Mouse (Mus musculus): ENCODE data around the gene Epsti1. TPM values are rescaled to one million over a fixed set of nuclear protein-coding genes. Genes with fewer than 3 reads are reported as not detected.

Gene Epsti1
- total and polyA plus RNA-seq, 2 experiments from 2014 or later = 0.19 to 0.46 TPM

DNA sequence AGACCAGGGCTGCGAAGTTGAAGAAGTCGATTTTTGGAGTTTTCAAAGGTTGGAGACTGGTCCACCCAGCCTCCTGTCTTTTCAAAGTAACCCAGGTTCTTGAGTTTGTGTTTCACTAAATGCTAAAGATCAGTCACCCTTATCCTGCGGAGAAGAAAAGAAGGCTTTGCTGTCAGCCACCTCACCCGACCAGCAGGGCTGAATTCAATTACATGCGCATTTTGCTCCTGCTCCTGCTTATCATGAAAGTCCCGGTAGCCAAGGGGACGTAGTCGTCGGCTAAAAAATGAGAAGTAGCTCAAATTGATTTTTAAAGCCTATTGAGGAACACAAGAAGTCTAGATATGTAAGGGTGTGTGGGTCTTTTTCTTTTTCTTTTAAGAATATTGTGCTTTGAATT is 38.2 kb downstream of the Epsti1 start:
- H3K27ac ChIP-seq (ENCODE audit: low read depth) = no peak overlapping the region
- WGBS = 57% methylated on average over 9 of the region's 9 CpGs
- no peaks in the 10 kb centered on the region for H3K4me1 ChIP-seq (ENCODE audit: control insufficient read depth, insufficient read depth)
- H3K9ac ChIP-seq (replicated peaks; ENCODE audit: low read depth, low read length) = no peak overlapping the region
- ATAC-seq (ENCODE audit: insufficient read depth, low read depth) (no peak), DNase-seq (ENCODE audit: low spot score) (no peak)
- H3K4me2 ChIP-seq (ENCODE audit: low read depth, low read length) = no peak overlapping the region
- H3K36me3 ChIP-seq (replicated peaks; ENCODE audit: control insufficient read depth, insufficient read depth, low read length) = no peaks in the 10 kb centered on the region
- TF ChIP-seq CTCF (IDR thresholded peaks at IDR 0.05; ENCODE audit: low read depth) (no peak), EP300 (IDR thresholded peaks at IDR 0.05; ENCODE audit: low read depth) (no peak)
- no peaks in the 10 kb centered on the region for H3K27me3 ChIP-seq (ENCODE audit: control insufficient read depth, insufficient read depth, low read length)
- 0 out of 2 replicates have a peak, but pooled peaks cover 2% of the 10 kb centered on the region for H3K9me3 ChIP-seq (replicated peaks; ENCODE audit: control insufficient read depth, low read length)
- H3K4me3 ChIP-seq (ENCODE audit: low read depth, low read length) = no peak overlapping the region

DNA sequence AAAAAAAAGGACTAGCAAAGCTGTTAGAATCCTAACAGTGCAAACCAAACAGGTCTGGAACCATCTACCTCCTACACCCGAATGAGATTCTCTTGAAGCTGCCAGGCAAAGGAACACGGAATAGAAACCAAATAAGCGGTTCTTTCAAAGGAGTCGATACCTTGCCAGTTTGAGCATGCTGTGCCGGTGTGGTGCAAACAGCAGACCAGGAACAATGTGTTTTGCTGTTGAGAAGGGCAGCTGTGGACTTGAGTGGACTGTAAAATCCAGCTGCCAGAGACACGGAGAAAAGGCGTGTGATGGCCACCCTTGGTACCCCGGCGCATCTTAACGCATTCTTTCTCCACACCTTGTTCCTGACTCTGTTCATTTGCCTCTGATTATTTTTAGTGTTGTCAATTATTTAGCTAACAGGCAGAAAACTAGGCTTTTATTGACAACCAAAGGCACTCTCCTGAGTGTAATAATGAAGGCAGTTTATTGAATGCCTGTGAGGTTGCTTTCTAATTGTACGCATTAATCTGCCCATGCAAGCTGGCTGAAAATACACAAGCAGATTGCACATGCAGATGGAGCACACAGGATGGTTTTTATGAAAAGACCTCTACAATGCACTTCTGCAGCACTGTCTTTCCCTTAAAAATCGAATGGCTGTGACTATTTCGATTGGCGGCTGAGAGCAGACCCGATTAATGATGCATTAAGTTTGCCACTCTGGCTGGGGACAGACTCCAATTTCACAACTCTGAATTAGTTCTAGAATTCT is 38.9 kb downstream of the Epsti1 start:
- Histone ChIP-seq H3K27ac (ENCODE audit: low read depth) (no peak overlapping the region), H3K4me1 (ENCODE audit: control insufficient read depth, insufficient read depth) (no peaks in the 10 kb centered on the region), H3K9me3 (replicated peaks; ENCODE audit: control insufficient read depth, low read length) (0 out of 2 replicates have a peak, but pooled peaks cover 2% of the 10 kb centered on the region), H3K27me3 (ENCODE audit: control insufficient read depth, insufficient read depth, low read length) (no peaks in the 10 kb centered on the region), H3K9ac (replicated peaks; ENCODE audit: low read depth, low read length) (no peak overlapping the region), H3K4me2 (ENCODE audit: low read depth, low read length) (no peak overlapping the region), H3K36me3 (replicated peaks; ENCODE audit: control insufficient read depth, insufficient read depth, low read length) (no peaks in the 10 kb centered on the region), H3K4me3 (ENCODE audit: low read depth, low read length) (no peak overlapping the region)
- DNase-seq (ENCODE audit: low spot score) (no peak), ATAC-seq (ENCODE audit: insufficient read depth, low read depth) (no peak)
- WGBS = 86% methylated on average over 15 of the region's 15 CpGs
- no peak for TF ChIP-seq EP300 (IDR thresholded peaks at IDR 0.05; ENCODE audit: low read depth)
- TF ChIP-seq CTCF (IDR thresholded peaks at IDR 0.05; ENCODE audit: low read depth) = no peak

DNA sequence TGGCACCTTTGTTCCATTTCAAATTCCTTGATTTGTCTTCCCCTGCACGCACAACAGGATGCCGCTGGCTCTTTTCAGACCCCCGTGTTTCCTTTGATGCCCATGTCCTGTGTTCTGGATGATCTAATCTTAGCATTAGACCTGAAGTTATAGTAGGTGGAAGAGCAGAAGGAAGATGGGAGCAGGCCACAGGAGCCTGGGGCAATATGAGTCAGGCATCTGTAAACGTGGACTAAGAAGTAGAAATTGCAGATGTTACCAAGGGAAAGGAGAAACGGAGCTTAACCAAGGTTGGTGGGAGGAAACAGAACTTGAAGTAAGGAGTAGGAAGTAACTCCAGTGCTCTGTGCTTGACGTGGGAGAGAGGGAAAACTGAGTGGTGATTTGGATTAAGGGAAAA is 57.7 kb downstream of the Epsti1 start:
- no peak for ATAC-seq (ENCODE audit: insufficient read depth, low read depth)
- no peaks in the 10 kb centered on the region for H3K4me1 ChIP-seq (ENCODE audit: control insufficient read depth, insufficient read depth)
- WGBS = 66% methylated on average over 6 of the region's 6 CpGs
- no peak overlapping the region for H3K4me3 ChIP-seq (ENCODE audit: low read depth, low read length)
- TF ChIP-seq EP300 (IDR thresholded peaks at IDR 0.05; ENCODE audit: low read depth) (no peak), CTCF (IDR thresholded peaks at IDR 0.05; ENCODE audit: low read depth) (no peak)
- no peaks in the 10 kb centered on the region for H3K9me3 ChIP-seq (replicated peaks; ENCODE audit: control insufficient read depth, low read length)
- H3K27me3 ChIP-seq (ENCODE audit: control insufficient read depth, insufficient read depth, low read length) = no peaks in the 10 kb centered on the region
- no peak for DNase-seq (ENCODE audit: low spot score)
- no peaks in the 10 kb centered on the region for H3K36me3 ChIP-seq (replicated peaks; ENCODE audit: control insufficient read depth, insufficient read depth, low read length)
- no peak overlapping the region for H3K9ac ChIP-seq (replicated peaks; ENCODE audit: low read depth, low read length)
- H3K27ac ChIP-seq (ENCODE audit: low read depth) = no peak overlapping the region
- H3K4me2 ChIP-seq (ENCODE audit: low read depth, low read length) = no peak overlapping the region

DNA sequence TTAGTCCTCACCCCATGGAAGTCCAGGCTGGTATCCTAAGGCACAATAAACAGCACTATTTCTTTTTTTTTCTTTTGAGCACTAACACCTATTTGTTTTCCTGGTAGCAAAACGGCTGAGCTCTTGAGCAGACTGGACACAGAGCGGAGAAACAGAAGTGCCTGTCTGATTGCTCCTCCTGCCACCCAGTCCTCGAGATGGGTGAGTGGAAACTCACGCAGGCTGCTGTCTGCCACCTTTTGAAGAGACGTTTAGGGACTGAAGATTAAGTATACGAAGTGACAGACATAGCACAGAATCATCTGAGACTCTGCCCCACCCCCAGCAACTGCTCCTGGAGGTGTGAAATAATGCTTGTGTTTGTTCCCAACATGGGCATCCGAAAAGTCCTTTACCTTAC is 59.5 kb downstream of the Epsti1 start:
- WGBS = 41% methylated on average over 7 of the region's 7 CpGs
- H3K9ac ChIP-seq (replicated peaks; ENCODE audit: low read depth, low read length) = no peak overlapping the region
- H3K27ac ChIP-seq (ENCODE audit: low read depth) = no peak overlapping the region
- no peaks in the 10 kb centered on the region for H3K27me3 ChIP-seq (ENCODE audit: control insufficient read depth, insufficient read depth, low read length)
- H3K4me1 ChIP-seq (ENCODE audit: control insufficient read depth, insufficient read depth) = no peaks in the 10 kb centered on the region
- DNase-seq (ENCODE audit: low spot score) = no peak
- TF ChIP-seq EP300 (IDR thresholded peaks at IDR 0.05; ENCODE audit: low read depth) (no peak), CTCF (IDR thresholded peaks at IDR 0.05; ENCODE audit: low read depth) (no peak)
- H3K4me3 ChIP-seq (ENCODE audit: low read depth, low read length) = no peak overlapping the region
- ATAC-seq (ENCODE audit: insufficient read depth, low read depth) = no peak
- H3K36me3 ChIP-seq (replicated peaks; ENCODE audit: control insufficient read depth, insufficient read depth, low read length) = no peaks in the 10 kb centered on the region
- H3K9me3 ChIP-seq (replicated peaks; ENCODE audit: control insufficient read depth, low read length) = no peaks in the 10 kb centered on the region
- no peak overlapping the region for H3K4me2 ChIP-seq (ENCODE audit: low read depth, low read length)

DNA sequence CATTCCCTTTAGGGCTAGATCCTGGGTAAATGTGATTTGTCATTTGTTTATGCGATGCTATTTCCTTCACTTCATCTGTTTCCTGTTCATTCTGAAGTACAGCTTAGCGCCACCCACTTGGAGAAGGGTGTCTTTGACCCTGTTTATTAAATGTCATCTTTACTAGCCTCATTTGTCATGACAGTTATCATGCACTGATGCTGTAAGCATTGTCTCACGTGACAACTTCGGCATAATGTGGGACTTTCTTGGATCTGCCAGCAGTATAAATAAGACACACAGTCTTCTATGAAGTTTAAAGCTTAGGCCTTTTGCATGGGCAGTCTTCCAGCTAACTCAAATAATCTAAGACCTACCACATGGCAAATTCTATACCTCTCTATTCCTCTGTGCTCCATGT is 67.3 kb downstream of the Epsti1 start:
- H3K27me3 ChIP-seq (ENCODE audit: control insufficient read depth, insufficient read depth, low read length) = no peaks in the 10 kb centered on the region
- ATAC-seq (ENCODE audit: insufficient read depth, low read depth) = no peak
- TF ChIP-seq CTCF (IDR thresholded peaks at IDR 0.05; ENCODE audit: low read depth) = no peak
- no peak for TF ChIP-seq EP300 (IDR thresholded peaks at IDR 0.05; ENCODE audit: low read depth)
- WGBS = 91% methylated on average over 4 of the region's 4 CpGs
- H3K4me3 ChIP-seq (ENCODE audit: low read depth, low read length) = no peak overlapping the region
- H3K4me2 ChIP-seq (ENCODE audit: low read depth, low read length) = no peak overlapping the region
- H3K4me1 ChIP-seq (ENCODE audit: control insufficient read depth, insufficient read depth) = no peaks in the 10 kb centered on the region
- no peaks in the 10 kb centered on the region for H3K9me3 ChIP-seq (replicated peaks; ENCODE audit: control insufficient read depth, low read length)
- DNase-seq (ENCODE audit: low spot score) = no peak
- H3K9ac ChIP-seq (replicated peaks; ENCODE audit: low read depth, low read length) = no peak overlapping the region
- no peak overlapping the region for H3K27ac ChIP-seq (ENCODE audit: low read depth)
- H3K36me3 ChIP-seq (replicated peaks; ENCODE audit: control insufficient read depth, insufficient read depth, low read length) = no peaks in the 10 kb centered on the region

DNA sequence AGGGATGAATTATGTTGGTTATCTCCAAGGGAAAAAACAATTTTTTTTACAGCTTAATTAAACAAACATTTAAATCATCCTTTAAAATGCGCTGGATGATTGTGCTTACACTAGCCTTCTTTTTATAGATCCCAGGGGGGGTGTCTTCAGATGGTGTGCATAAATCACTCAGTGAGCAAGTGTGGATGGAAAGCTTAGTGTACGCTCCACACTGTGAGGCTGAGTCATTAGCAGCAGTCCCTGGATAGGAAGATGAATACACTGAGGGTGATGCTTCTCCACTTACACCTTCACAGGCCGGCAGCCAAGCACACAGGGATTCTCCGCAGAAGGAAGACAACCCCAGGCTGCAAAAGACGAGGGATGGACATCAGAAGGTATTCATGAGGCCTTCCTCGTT is 70.2 kb downstream of the Epsti1 start:
- no peak overlapping the region for H3K4me3 ChIP-seq (ENCODE audit: low read depth, low read length)
- H3K4me2 ChIP-seq (ENCODE audit: low read depth, low read length) = no peak overlapping the region
- no peak for DNase-seq (ENCODE audit: low spot score)
- no peak overlapping the region for H3K9ac ChIP-seq (replicated peaks; ENCODE audit: low read depth, low read length)
- no peaks in the 10 kb centered on the region for H3K4me1 ChIP-seq (ENCODE audit: control insufficient read depth, insufficient read depth)
- no peak overlapping the region for H3K27ac ChIP-seq (ENCODE audit: low read depth)
- H3K27me3 ChIP-seq (ENCODE audit: control insufficient read depth, insufficient read depth, low read length) = no peaks in the 10 kb centered on the region
- no peaks in the 10 kb centered on the region for H3K36me3 ChIP-seq (replicated peaks; ENCODE audit: control insufficient read depth, insufficient read depth, low read length)
- no peak for ATAC-seq (ENCODE audit: insufficient read depth, low read depth)
- no peaks in the 10 kb centered on the region for H3K9me3 ChIP-seq (replicated peaks; ENCODE audit: control insufficient read depth, low read length)
- TF ChIP-seq EP300 (IDR thresholded peaks at IDR 0.05; ENCODE audit: low read depth) (no peak), CTCF (IDR thresholded peaks at IDR 0.05; ENCODE audit: low read depth) (no peak)
- 78% methylated on average over 6 of the region's 6 CpGs for WGBS

Data from heart, postnatal 0 days (tissue).